Mouse (Mus musculus): Measurements from ENCODE around the gene Mindy4.

- no peak for TF ChIP-seq CTCF (conservative IDR thresholded peaks at IDR 0.05; ENCODE audit: low read length)
- no peak for TF ChIP-seq NANOG (IDR thresholded peaks at IDR 0.05; ENCODE audit: borderline replicate concordance, low read length)
- no peak for TF ChIP-seq POU5F1 (IDR thresholded peaks at IDR 0.05; ENCODE audit: borderline replicate concordance, low read length)
Measured at GRCm38 (mm10) chr6:55179560-55179959, 23.6 kb upstream of the Mindy4 start.
